Mouse (Mus musculus): ENCODE data around the gene Vmn1r198. TPM values are rescaled to one million over a fixed set of nuclear protein-coding genes. Genes with fewer than 3 reads are reported as not detected.
"Not testable (repeated sequence)": the region's sequence is repeated elsewhere in the genome, so short reads cannot be mapped to it uniquely, and the experiment has no call there.

Gene Vmn1r198
- not detected in 2 replicates for polyA plus RNA-seq (2011; ENCODE audit: insufficient read length, low read depth, missing spikeins)

DNA sequence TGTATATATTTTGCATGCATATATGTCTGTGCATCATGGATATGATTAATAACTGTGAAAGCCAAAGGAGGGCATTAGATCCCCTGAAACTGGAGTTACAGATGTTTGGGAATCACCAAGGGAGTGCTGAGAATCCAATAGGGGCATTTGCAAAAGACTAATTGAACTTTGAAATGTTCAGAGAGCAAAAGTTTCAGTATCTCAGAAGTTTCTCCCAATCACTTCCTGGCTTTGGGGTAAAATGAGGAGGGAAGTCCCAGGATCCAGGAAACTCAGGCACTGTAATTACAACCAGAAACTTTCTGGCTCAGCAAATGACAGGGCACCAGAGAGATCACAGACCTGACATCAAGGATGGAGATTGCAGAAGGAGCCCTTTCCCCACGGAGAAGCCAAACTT is at the start of gene Vmn1r198:
Vmn1r198 (plus strand) TSS at position 301 of the 400 bp plus-strand sequence.
- H3K4me1 ChIP-seq (ENCODE audit: control insufficient read depth, insufficient read depth, low read length), result no peaks in the 10 kb centered on the region
- no peak within 1 kb of the TSS for H3K27ac ChIP-seq (ENCODE audit: insufficient read depth, low read length)
- no peak within 1 kb of the TSS for H3K4me3 ChIP-seq (ENCODE audit: insufficient read depth, low read length)
- no peak for TF ChIP-seq CTCF (IDR thresholded peaks at IDR 0.05; ENCODE audit: borderline replicate concordance, insufficient read depth, low read length)
- TF ChIP-seq POLR2A (IDR thresholded peaks at IDR 0.05; ENCODE audit: low read depth, low read length), result no peak

DNA sequence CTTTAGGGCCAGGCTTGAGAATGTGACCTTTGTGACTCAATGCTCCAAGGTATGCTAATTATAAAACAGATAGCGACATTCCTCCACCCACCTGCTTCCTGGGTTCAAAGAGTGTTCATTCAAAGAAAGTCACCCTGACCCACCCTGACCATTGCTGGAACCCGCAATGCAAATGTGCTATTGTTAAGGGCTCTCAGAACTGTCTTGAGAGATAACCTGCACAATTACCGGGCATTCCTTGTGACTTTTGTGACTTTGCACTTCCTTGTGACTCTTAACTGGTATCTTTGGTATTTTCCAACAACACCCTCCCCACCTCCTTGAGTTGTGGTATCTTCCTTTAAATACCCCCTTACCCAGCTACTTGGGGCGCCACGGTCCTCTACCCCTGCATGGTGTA is 42.1 kb upstream of the Vmn1r198 start:
- not testable (repeated sequence) for H3K4me1 ChIP-seq (ENCODE audit: control insufficient read depth, insufficient read depth, low read length); H3K27ac ChIP-seq (ENCODE audit: insufficient read depth, low read length); H3K4me3 ChIP-seq (ENCODE audit: insufficient read depth, low read length)

DNA sequence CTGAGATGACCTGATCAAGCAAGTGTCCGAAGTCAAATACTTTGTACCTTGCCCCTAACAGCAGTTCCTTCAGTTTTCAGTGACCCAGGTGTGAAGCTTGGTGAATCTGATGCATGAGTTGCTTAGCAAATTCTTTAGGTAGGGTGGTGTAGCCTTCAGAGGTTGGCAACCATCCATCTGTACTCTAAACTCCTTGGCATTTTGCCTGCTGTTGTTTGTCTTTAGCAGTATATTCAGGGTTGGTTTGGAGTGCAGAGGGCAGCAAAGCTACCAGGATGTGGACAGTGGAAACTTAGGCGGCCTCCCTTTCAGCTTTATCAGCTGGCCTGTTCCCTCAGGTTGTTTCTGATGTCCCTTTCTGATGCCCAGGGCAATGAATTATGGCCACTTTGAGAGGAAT is 34.8 kb upstream of the Vmn1r198 start:
- Histone ChIP-seq H3K4me1 (ENCODE audit: control insufficient read depth, insufficient read depth, low read length) (no peaks in the 10 kb centered on the region), H3K27ac (ENCODE audit: insufficient read depth, low read length) (no peak overlapping the region), H3K4me3 (ENCODE audit: insufficient read depth, low read length) (no peak overlapping the region)
- TF ChIP-seq POLR2A (IDR thresholded peaks at IDR 0.05; ENCODE audit: low read depth, low read length) (no peak), CTCF (IDR thresholded peaks at IDR 0.05; ENCODE audit: borderline replicate concordance, insufficient read depth, low read length) (no peak)

DNA sequence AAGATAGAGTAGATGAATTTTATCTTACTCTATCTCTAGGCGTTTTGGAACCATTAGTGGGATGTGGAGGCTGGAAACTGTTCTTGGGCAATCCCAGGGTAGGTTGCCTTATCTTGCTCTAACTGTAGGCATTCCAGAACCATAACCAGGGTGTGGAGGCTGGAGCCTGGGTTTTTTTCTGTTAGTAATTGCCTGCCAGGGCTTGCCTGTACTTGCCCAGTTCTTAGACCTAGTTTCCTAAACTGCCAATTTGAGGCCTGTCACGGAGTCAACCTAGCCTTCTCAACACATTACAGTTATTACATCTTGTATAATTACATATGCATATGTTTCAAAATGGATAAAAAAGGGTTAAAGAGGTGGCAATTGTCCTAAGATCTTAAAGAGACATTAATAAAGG is 32.8 kb upstream of the Vmn1r198 start:
- Histone ChIP-seq H3K27ac (ENCODE audit: insufficient read depth, low read length) (no peak overlapping the region), H3K4me1 (ENCODE audit: control insufficient read depth, insufficient read depth, low read length) (no peaks in the 10 kb centered on the region), H3K4me3 (ENCODE audit: insufficient read depth, low read length) (no peak overlapping the region)
- TF ChIP-seq POLR2A (IDR thresholded peaks at IDR 0.05; ENCODE audit: low read depth, low read length), result no peak
- TF ChIP-seq CTCF (IDR thresholded peaks at IDR 0.05; ENCODE audit: borderline replicate concordance, insufficient read depth, low read length), result no peak

DNA sequence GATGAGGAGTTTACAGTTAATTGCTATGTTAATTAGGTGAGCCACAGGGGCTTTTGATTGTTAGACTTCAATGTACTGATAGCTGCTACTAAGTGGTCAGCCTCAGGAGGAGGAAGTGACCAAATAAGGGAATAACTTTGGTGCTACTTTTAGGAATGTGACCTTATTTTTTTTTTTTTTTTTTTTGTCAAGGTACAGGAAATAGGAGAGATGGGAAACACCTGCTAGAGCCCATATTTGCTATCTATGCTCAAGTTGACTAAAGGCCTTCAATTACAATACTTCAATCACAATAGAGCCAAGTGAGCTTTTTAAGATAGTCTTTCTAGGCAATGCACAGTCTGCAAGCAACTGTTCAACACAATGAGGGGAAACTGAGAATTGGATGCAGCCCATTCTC is 30.1 kb upstream of the Vmn1r198 start:
- Histone ChIP-seq H3K4me3 (ENCODE audit: insufficient read depth, low read length) (no peak overlapping the region), H3K4me1 (ENCODE audit: control insufficient read depth, insufficient read depth, low read length) (no peaks in the 10 kb centered on the region), H3K27ac (ENCODE audit: insufficient read depth, low read length) (no peak overlapping the region)
- TF ChIP-seq CTCF (IDR thresholded peaks at IDR 0.05; ENCODE audit: borderline replicate concordance, insufficient read depth, low read length), result no peak
- TF ChIP-seq POLR2A (IDR thresholded peaks at IDR 0.05; ENCODE audit: low read depth, low read length), result no peak

DNA sequence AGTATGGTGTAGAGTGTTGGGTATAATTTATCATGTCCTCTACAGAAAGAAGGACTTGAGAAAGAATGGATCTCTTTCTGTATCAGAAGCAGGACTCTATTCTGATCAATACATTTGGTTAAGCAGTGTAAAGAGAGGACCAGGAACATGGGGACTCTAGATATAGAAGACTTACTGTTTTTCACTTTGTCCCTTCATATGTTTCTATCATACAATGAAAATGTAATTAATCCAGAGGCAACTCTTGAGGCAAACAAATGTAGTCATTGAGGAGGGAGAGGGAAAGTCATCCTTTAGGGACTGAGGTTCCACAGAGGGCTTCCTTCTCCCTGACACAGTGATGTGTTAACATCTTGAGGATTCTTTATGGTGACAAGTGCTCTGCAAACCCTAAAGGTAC is 25.9 kb upstream of the Vmn1r198 start, which contains the start of gene Vmn1r197:
Vmn1r197 (plus strand) TSS at position 301 of the 400 bp plus-strand sequence.
- H3K4me1 ChIP-seq (ENCODE audit: control insufficient read depth, insufficient read depth, low read length), result no peaks in the 10 kb centered on the region
- no peak within 1 kb of the TSS for H3K4me3 ChIP-seq (ENCODE audit: insufficient read depth, low read length)
- TF ChIP-seq CTCF (IDR thresholded peaks at IDR 0.05; ENCODE audit: borderline replicate concordance, insufficient read depth, low read length) (no peak), POLR2A (IDR thresholded peaks at IDR 0.05; ENCODE audit: low read depth, low read length) (no peak)
- no peak within 1 kb of the TSS for H3K27ac ChIP-seq (ENCODE audit: insufficient read depth, low read length)

DNA sequence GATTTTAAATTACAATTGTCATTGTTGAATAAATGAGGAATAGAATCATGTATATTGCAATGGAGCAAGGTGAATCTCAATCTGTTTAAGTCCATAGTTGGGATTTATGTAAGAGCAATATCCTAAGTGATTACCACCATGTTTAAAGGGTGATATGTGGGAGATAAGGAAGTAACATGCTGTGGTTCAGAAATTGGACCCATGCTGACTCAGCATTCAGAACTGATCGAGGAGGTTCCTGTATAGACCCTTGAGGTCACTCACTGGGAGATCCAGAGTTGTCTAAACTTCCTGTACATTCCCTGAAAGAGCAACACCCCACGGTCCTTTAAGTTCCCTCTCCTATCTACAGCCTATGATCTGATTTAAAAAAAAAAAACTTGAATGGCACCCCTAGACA is 16.9 kb upstream of the Vmn1r198 start:
- Histone ChIP-seq H3K4me1 (ENCODE audit: control insufficient read depth, insufficient read depth, low read length) (no peaks in the 10 kb centered on the region), H3K27ac (ENCODE audit: insufficient read depth, low read length) (no peak overlapping the region), H3K4me3 (ENCODE audit: insufficient read depth, low read length) (no peak overlapping the region)
- TF ChIP-seq POLR2A (IDR thresholded peaks at IDR 0.05; ENCODE audit: low read depth, low read length), result no peak
- no peak for TF ChIP-seq CTCF (IDR thresholded peaks at IDR 0.05; ENCODE audit: borderline replicate concordance, insufficient read depth, low read length)

DNA sequence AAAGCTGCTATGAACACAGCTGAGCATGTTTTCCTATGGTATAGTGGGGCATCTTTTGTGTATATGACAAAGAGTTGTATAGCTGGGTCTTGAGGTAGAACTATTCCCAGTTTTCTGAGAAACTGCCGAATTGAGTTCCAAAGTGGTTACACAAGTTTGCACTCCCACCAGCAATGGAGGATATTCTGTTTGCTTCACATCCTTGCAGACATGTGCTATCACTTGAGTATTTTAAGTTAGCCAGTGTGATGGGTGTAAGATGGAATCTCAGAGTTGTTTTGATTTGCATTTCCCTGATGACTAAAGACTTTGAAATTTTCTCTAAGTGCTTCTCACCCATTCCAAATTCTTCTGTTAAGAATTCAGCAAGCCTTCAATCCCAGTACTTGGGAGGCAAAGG is 14.6 kb upstream of the Vmn1r198 start:
- Histone ChIP-seq H3K27ac (ENCODE audit: insufficient read depth, low read length) (no peak overlapping the region), H3K4me3 (ENCODE audit: insufficient read depth, low read length) (no peak overlapping the region), H3K4me1 (ENCODE audit: control insufficient read depth, insufficient read depth, low read length) (no peaks in the 10 kb centered on the region)
- TF ChIP-seq CTCF (IDR thresholded peaks at IDR 0.05; ENCODE audit: borderline replicate concordance, insufficient read depth, low read length) (no peak), POLR2A (IDR thresholded peaks at IDR 0.05; ENCODE audit: low read depth, low read length) (no peak)

DNA sequence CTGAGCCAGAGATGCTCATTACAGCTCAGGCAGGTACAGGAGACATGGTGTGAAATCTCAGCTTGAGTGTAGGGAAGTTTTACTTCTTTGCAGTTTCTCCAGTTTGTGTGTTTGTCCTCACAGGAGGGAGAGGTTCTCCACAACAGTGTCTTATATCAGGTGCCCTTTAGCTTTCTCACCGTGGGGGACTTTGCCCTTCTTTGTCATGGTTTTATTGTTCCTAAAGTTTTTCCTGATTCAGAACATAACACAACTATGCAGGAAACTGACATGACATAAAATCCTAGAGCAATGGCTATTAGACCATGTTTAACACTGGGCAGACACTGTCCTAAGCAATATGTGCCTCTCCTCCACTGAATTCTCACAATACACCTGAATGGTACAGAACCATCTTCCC is 649 bp downstream of the Vmn1r198 start:
- no peaks in the 10 kb centered on the region for H3K4me1 ChIP-seq (ENCODE audit: control insufficient read depth, insufficient read depth, low read length)

DNA sequence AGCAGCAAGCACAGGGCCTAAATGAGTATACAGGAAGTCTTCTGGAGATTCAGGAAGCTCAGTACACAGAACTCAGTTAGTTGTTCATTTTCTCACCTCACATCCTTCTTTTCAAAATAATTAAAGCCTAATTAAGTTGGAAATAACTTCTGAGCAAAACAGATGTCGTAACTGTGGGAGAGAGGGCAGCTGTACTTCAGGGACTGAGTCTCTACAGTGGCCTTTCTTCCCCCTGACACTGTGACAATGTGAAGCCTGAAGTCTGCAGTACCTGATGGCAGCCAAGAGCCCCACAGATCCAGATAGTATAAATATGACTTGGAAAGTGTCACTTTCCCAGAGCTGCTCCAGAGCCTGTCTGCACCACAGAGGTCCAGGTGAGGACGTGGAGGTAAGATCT is 29.4 kb downstream of the Vmn1r198 start, which contains the start of gene Vmn1r199:
Vmn1r199 (plus strand) TSS at position 301 of the 400 bp plus-strand sequence.
- Histone ChIP-seq H3K4me1 (ENCODE audit: control insufficient read depth, insufficient read depth, low read length) (0 out of 2 replicates have a peak, but pooled peaks cover 4% of the 10 kb centered on the region), H3K4me3 (ENCODE audit: insufficient read depth, low read length) (no peak within 1 kb of the TSS), H3K27ac (ENCODE audit: insufficient read depth, low read length) (no peak within 1 kb of the TSS)
- TF ChIP-seq CTCF (IDR thresholded peaks at IDR 0.05; ENCODE audit: borderline replicate concordance, insufficient read depth, low read length) (no peak), POLR2A (IDR thresholded peaks at IDR 0.05; ENCODE audit: low read depth, low read length) (no peak)

More for the DNA sequence above, 649 bp downstream of the Vmn1r198 start:
- no peak overlapping the region for H3K4me3 ChIP-seq (ENCODE audit: insufficient read depth, low read length)
- H3K27ac ChIP-seq (ENCODE audit: insufficient read depth, low read length), result no peak overlapping the region
- no peak for TF ChIP-seq CTCF (IDR thresholded peaks at IDR 0.05; ENCODE audit: borderline replicate concordance, insufficient read depth, low read length)
- TF ChIP-seq POLR2A (IDR thresholded peaks at IDR 0.05; ENCODE audit: low read depth, low read length), result no peak

DNA sequence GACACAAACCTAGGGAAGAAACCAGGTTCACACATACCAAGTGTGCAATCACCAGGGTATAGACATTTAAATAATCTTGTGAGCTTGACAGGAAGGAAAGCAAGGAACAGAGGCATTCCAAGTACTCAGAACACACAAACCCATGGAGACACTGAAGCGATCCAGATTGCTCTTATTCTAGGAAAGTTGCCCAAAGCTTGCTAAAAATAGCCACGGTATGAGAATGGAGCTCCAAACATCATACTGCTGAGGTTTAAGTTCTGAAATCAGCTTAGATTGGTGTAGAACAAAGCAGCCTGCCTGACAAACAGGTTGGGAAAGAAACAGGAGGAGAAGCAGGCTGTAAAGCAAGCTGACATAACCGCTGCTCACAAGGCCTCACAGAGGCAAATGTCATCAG is 31.0 kb downstream of the Vmn1r198 start:
- H3K27ac ChIP-seq (ENCODE audit: insufficient read depth, low read length); H3K4me1 ChIP-seq (ENCODE audit: control insufficient read depth, insufficient read depth, low read length); H3K4me3 ChIP-seq (ENCODE audit: insufficient read depth, low read length): not testable (repeated sequence)
